Mouse (Mus musculus) granulocyte monocyte progenitor cell, adult 5-6 weeks (primary cell): Measurements from ENCODE around the gene Olfr975. TPM values are rescaled to one million over a fixed set of nuclear protein-coding genes. Genes with fewer than 3 reads are reported as not detected.
"Not testable (repeated sequence)": the region's sequence is repeated elsewhere in the genome, so short reads cannot be mapped to it uniquely, and the experiment has no call there.

Source experiments
- ATAC-seq: replicated peaks from 2 replicates; pipeline ENCODE4 v1.8.0; 2016; ENCODE audit warnings: mild to moderate bottlenecking, moderate TSS enrichment, inconsistent platforms; ENCODE audit not compliant: poor library complexity, severe bottlenecking
- total RNA-seq, 2 experiments: library from RNA; stranded (forward) in 1 of 2; stranded (reverse) in 1 of 2; fragments of 200-712, 200-1000 nt in 1 of 2; fragments of >200 nt in 1 of 2; fragmentation: Nextera tagmentation in 1 of 2; gene quantifications; 2 replicates each; pipeline ENCODE4 v1.2.3; 2014 to 2017

Gene Olfr975
- total RNA-seq (2014; fragmentation: Nextera tagmentation) (not detected in 2 replicates), total RNA-seq (2017) (not detected in 2 replicates)

GRCm38 (mm10) chr9:39951946-39952345, at the start of gene Olfr975:
Olfr975 (minus strand) TSS chr9:39952046.
- ATAC-seq: no peak

DNA sequence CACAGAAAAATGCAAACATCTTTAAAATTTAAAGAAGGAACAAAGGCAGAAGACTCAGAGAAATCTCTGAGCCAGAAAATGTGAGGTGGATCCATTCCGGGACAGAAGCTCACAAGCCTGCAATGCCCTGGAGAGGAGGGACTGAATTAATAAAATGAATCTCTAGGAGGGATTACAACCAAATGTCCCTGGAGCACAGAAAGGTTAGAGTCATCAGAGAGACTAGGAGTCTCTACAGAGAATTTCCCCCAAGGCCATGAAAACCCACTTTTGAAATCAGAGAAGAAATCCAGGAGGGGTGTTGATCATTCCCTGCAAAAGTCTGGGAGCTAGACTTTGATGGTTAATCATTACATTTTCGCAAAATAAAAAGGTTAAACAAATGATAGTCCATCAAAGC, 40.0 kb upstream of the Olfr975 start, which contains the start of gene Olfr978:
Olfr978 (plus strand) TSS at position 301 of the 400 bp plus-strand sequence.
- ATAC-seq: no peak

DNA sequence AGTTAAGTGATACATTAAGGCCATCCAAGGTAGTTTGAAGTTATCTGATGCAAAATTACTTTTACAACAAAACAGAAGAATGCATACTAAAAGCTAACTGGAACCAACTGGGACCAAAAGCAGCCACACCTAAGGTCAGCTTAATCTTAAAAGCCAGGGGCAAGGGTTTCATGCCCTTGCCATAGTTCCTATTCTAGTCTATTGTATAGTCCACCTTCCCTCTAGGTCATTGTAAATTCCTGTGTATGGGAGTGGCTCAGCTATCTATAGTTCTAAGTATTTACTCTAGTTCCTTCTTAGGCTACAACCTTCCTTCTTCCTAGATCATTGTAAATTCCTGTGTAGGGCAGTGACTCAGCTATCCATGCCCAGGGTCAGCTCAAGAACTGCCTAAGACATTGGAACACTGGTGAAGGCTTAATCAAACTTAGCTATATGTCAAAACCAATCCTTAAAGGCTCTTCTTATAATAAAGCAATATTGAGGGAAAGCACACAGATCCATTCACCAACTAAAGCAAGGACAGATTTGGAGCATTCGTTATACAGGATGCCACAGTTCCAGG, 24.8 kb upstream of the Olfr975 start:
- not testable (repeated sequence) for ATAC-seq

DNA sequence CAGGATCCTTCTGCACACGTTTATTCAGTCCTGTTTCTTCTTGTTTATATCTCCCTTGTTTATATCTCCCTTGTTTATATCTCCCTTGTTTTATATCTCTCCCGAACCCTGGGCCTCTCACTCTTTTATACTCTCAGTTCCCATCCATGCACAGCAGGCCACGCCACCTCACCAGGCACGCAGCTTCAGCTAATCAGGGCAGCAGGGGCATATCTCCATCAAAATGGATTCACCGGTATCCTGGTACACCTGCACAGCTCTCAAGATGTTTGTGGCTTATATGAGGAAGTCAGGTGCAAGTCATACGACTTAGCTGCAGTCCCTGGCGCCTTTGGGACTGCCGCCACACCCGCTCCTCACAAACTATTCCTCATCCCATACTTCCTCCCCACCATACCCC, 9.2 kb upstream of the Olfr975 start, which contains the start of gene Olfr976:
Olfr976 (minus strand) TSS at position 101 of the 400 bp plus-strand sequence.
- not testable (repeated sequence) for ATAC-seq

- ATAC-seq: no peak
Measured at GRCm38 (mm10) chr9:39937201-39937600, 14.6 kb downstream of the Olfr975 start, which contains the start of gene Olfr974. Olfr974 (plus strand) TSS chr9:39937501.

DNA sequence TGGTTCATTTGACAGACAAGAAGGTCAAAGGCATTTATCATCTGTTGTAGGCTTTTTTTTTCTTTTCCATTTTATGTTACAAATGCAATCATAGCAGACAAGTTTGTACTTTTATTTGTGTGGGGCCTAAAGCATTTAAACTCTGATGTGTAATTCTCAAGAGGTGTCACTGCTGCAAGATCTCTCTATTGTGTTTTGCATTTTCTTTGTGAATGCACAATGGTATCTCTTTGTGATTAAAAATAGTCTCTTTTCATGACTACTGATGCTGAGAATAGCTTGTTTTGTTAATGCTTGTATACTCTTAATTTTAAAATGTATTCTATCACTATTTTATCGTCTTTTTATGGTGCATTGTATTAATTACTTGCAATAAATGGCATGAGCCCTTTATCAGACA, 23.0 kb downstream of the Olfr975 start:
- ATAC-seq: not testable (repeated sequence)

DNA sequence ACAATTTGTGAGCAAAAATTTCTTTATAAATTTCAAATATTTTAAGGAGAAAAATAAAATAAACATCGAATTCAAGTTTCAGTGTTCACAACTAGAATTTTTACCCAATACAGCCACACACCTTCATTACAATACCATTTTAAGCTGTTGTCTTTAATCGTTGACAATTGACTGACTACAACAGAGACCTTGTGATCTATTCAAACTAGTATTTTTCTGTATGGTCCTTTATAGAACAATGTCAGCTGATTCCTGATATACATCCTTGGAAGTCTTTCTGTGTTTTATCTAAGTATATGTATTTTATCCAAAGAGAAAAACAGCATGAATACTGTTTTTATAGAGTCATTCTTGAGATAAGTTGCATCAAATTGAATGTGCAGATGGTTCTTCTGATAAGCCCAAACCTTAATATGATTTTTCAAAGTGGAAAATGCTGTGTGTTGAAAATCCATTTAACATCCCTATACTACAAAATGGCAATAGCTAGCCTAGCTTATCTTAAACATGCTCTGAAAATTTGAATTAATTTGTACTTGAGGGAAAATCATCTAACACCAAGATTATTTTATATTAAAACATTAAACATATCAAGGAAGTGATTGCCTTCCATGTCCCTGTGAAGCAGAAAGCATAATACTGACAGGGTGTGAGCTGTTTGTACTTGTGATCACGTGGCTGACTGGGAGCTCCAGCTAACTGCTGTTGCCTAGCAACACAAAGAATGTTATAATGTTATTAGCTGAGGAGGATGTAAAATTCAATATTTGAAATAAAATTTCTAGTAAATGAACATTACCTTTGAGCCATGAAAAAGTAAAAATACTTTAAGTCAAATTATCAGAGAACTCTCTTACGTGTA, 23.6 kb downstream of the Olfr975 start:
- ATAC-seq: not testable (repeated sequence)

GRCm38 (mm10) chr9:39909939-39910338, 41.9 kb downstream of the Olfr975 start:
- ATAC-seq: peak; percentile 97

DNA sequence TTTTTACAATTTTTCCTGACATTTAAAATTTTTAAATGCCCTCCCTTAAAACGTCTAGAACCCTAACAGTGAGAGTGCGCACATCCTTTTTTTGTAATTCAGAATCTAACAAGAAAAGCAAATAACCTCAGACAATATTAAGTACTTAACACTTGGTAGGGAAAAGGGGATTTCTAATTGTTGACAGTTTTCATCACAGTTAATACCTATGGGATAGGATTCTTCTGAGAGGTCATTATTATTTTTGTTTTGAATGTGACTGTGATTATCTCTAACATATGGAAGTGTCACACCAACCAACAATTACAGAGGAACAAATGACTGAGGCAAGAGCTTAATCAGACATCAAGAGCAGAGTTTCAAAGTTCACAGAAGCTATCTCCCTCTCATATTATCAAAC, 44.8 kb downstream of the Olfr975 start, which contains the start of gene Olfr229:
Olfr229 (plus strand) TSS at position 301 of the 400 bp plus-strand sequence.
- ATAC-seq: no peak

- peak; percentile 91 for ATAC-seq
Measured at GRCm38 (mm10) chr9:39905106-39905505, 46.7 kb downstream of the Olfr975 start.

Other genes with a start within 250 kb of the Olfr975 start
- not detected in 2 replicates for gene Olfr149, start 244.9 kb downstream of the Olfr975 start, total RNA-seq (2014; fragmentation: Nextera tagmentation)
- not detected in 2 replicates for gene Olfr149, start 244.9 kb downstream of the Olfr975 start, total RNA-seq (2017)
- not detected in 2 replicates for gene Olfr965, start 240.7 kb downstream of the Olfr975 start, total RNA-seq (2014; fragmentation: Nextera tagmentation)
- gene Olfr965, start 240.7 kb downstream of the Olfr975 start, total RNA-seq (2017): not detected in 2 replicates
- not detected in 2 replicates for gene Olfr150, start 221.1 kb downstream of the Olfr975 start, total RNA-seq (2014; fragmentation: Nextera tagmentation)
- gene Olfr150, start 221.1 kb downstream of the Olfr975 start, total RNA-seq (2017): not detected in 2 replicates
- not detected in 2 replicates for gene Olfr967, start 205.8 kb downstream of the Olfr975 start, total RNA-seq (2014; fragmentation: Nextera tagmentation)
- not detected in 2 replicates for gene Olfr967, start 205.8 kb downstream of the Olfr975 start, total RNA-seq (2017)
- gene Olfr968, start 168.8 kb downstream of the Olfr975 start, total RNA-seq (2014; fragmentation: Nextera tagmentation): not detected in 2 replicates
- not detected in 2 replicates for gene Olfr968, start 168.8 kb downstream of the Olfr975 start, total RNA-seq (2017)
- gene Olfr969, start 161.1 kb downstream of the Olfr975 start, total RNA-seq (2014; fragmentation: Nextera tagmentation): not detected in 2 replicates
- not detected in 2 replicates for gene Olfr969, start 161.1 kb downstream of the Olfr975 start, total RNA-seq (2017)
- not detected in 2 replicates for gene Olfr970, start 143.2 kb downstream of the Olfr975 start, total RNA-seq (2014; fragmentation: Nextera tagmentation)
- gene Olfr970, start 143.2 kb downstream of the Olfr975 start, total RNA-seq (2017): not detected in 2 replicates
- gene Olfr971, start 115.2 kb downstream of the Olfr975 start, total RNA-seq (2014; fragmentation: Nextera tagmentation): not detected in 2 replicates
- gene Olfr971, start 115.2 kb downstream of the Olfr975 start, total RNA-seq (2017): not detected in 2 replicates
- gene Olfr972, start 85.6 kb downstream of the Olfr975 start, total RNA-seq (2014; fragmentation: Nextera tagmentation): not detected in 2 replicates
- gene Olfr972, start 85.6 kb downstream of the Olfr975 start, total RNA-seq (2017): not detected in 2 replicates
- not detected in 2 replicates for gene Olfr229, start 44.7 kb downstream of the Olfr975 start, total RNA-seq (2014; fragmentation: Nextera tagmentation)
- not detected in 2 replicates for gene Olfr229, start 44.7 kb downstream of the Olfr975 start, total RNA-seq (2017)
- not detected in 2 replicates for gene Olfr974, start 14.5 kb downstream of the Olfr975 start, total RNA-seq (2014; fragmentation: Nextera tagmentation)
- gene Olfr974, start 14.5 kb downstream of the Olfr975 start, total RNA-seq (2017): not detected in 2 replicates
- not detected in 2 replicates for gene Olfr976, start 9.1 kb upstream of the Olfr975 start, total RNA-seq (2014; fragmentation: Nextera tagmentation)
- gene Olfr976, start 9.1 kb upstream of the Olfr975 start, total RNA-seq (2017): not detected in 2 replicates
- gene Olfr978, start 40.1 kb upstream of the Olfr975 start, total RNA-seq (2014; fragmentation: Nextera tagmentation): not detected in 2 replicates
- not detected in 2 replicates for gene Olfr978, start 40.1 kb upstream of the Olfr975 start, total RNA-seq (2017)
- not detected in 2 replicates for gene Olfr979, start 51.4 kb upstream of the Olfr975 start, total RNA-seq (2014; fragmentation: Nextera tagmentation)
- not detected in 2 replicates for gene Olfr979, start 51.4 kb upstream of the Olfr975 start, total RNA-seq (2017)
- not detected in 2 replicates for gene Olfr980, start 57.5 kb upstream of the Olfr975 start, total RNA-seq (2014; fragmentation: Nextera tagmentation)
- not detected in 2 replicates for gene Olfr980, start 57.5 kb upstream of the Olfr975 start, total RNA-seq (2017)
- not detected in 2 replicates for gene Olfr981, start 69.4 kb upstream of the Olfr975 start, total RNA-seq (2014; fragmentation: Nextera tagmentation)
- not detected in 2 replicates for gene Olfr981, start 69.4 kb upstream of the Olfr975 start, total RNA-seq (2017)
- gene Olfr982, start 121.8 kb upstream of the Olfr975 start, total RNA-seq (2014; fragmentation: Nextera tagmentation): not detected in 2 replicates
- not detected in 2 replicates for gene Olfr982, start 121.8 kb upstream of the Olfr975 start, total RNA-seq (2017)
- not detected in 2 replicates for gene Olfr983, start 141.5 kb upstream of the Olfr975 start, total RNA-seq (2014; fragmentation: Nextera tagmentation)
- not detected in 2 replicates for gene Olfr983, start 141.5 kb upstream of the Olfr975 start, total RNA-seq (2017)
- not detected in 2 replicates for gene Olfr984, start 162.2 kb upstream of the Olfr975 start, total RNA-seq (2014; fragmentation: Nextera tagmentation)
- gene Olfr984, start 162.2 kb upstream of the Olfr975 start, total RNA-seq (2017): not detected in 2 replicates
- gene Olfr985, start 178.1 kb upstream of the Olfr975 start, total RNA-seq (2014; fragmentation: Nextera tagmentation): not detected in 2 replicates
- gene Olfr985, start 178.1 kb upstream of the Olfr975 start, total RNA-seq (2017): not detected in 2 replicates
- gene Tmem225, start 196.1 kb upstream of the Olfr975 start, total RNA-seq (2014; fragmentation: Nextera tagmentation): not detected in 2 replicates
- not detected in 2 replicates for gene Tmem225, start 196.1 kb upstream of the Olfr975 start, total RNA-seq (2017)
- gene Olfr986, start 228.9 kb upstream of the Olfr975 start, total RNA-seq (2014; fragmentation: Nextera tagmentation): not detected in 2 replicates
- not detected in 2 replicates for gene Olfr986, start 228.9 kb upstream of the Olfr975 start, total RNA-seq (2017)
- 4.1 and 4.8 TPM in 2 replicates for gene Zfp202, start 240.3 kb upstream of the Olfr975 start, total RNA-seq (2014; fragmentation: Nextera tagmentation)
- 4.4 and 4.5 TPM in 2 replicates for gene Zfp202, start 240.3 kb upstream of the Olfr975 start, total RNA-seq (2017)